Mouse (Mus musculus) hindbrain, postnatal 0 days (tissue): ENCODE results near the gene Susd1. TPM values are rescaled to one million over a fixed set of nuclear protein-coding genes. Genes with fewer than 3 reads are reported as not detected.

Experiments
- ATAC-seq: fragments of 200-750 bp; cut with Nextera tagmentation; 2 replicates; pipeline ENCODE4 v1.8.0; 2017; ENCODE audit warnings: mild to moderate bottlenecking, moderate TSS enrichment, moderate library complexity
- DNase-seq: peaks from one replicate; pipeline ENCODE4 v3.0.0-alpha.2; 2015; ENCODE audit warnings: low spot score
- H3K27ac ChIP-seq: fragments of 300-500 bp; sonication (generic); 2 replicates; pipeline ENCODE4 v1.5.1; 2014; ENCODE audit warnings: mild to moderate bottlenecking
- H3K27me3 ChIP-seq: fragments of 300-500 bp; sonication (generic); 2 replicates; pipeline ENCODE4 v1.6.1; 2014; ENCODE audit warnings: low read length, mixed read lengths; ENCODE audit not compliant: insufficient read depth
- H3K36me3 ChIP-seq: fragments of 300-500 bp; sonication (generic); 2 replicates; pipeline ENCODE4 v1.6.1; 2014; ENCODE audit warnings: low read length, mixed read lengths; ENCODE audit not compliant: insufficient read depth
- H3K4me1 ChIP-seq: fragments of 300-500 bp; sonication (generic); 2 replicates; pipeline ENCODE4 v1.6.1; 2014; ENCODE audit warnings: antibody characterized with exemption, low read length, mixed read lengths; ENCODE audit not compliant: insufficient read depth
- H3K4me2 ChIP-seq: fragments of 300-500 bp; sonication (generic); 2 replicates; pipeline ENCODE4 v1.6.1; 2014; ENCODE audit warnings: low read depth, mild to moderate bottlenecking, low read length, moderate library complexity, mixed read lengths
- H3K4me3 ChIP-seq: fragments of 300-500 bp; sonication (generic); 2 replicates; pipeline ENCODE4 v1.5.1; 2014; ENCODE audit warnings: low read length
- H3K9ac ChIP-seq: fragments of 300-500 bp; sonication (generic); replicated peaks from 2 replicates; pipeline ENCODE4 v1.6.1; 2014; ENCODE audit warnings: mild to moderate bottlenecking, low read length, moderate library complexity, mixed read lengths
- H3K9me3 ChIP-seq: fragments of 300-500 bp; sonication (generic); 2 replicates; pipeline ENCODE4 v1.6.1; 2016; ENCODE audit warnings: low read length, mixed read lengths
- CTCF ChIP-seq: IDR thresholded peaks from 2 replicates; pipeline ENCODE4 v1.5.1; 2016; ENCODE audit warnings: antibody characterized with exemption, control low read depth, low read depth
- WGBS: fragments of 180-500 bp; shearing (Covaris S2); extraction: QIAGEN DNeasy Blood & Tissue Kit; methylation state at CpG from one replicate; pipeline ENCODE4 v1.1.7; 2014; 5-methylcytosine and 5-hydroxymethylcytosine counted together
- polyA plus RNA-seq: library from polyadenylated mRNA; unstranded; fragments of >200 nt; fragmentation: Nextera tagmentation; extraction: Ambion mirVana; gene quantifications from 2 replicates; pipeline ENCODE4 v1.2.1, GENCODE M21; 2015
- total RNA-seq: library from RNA; depleted of rRNA; stranded (reverse); fragments of >200 nt; gene quantifications from 2 replicates; pipeline ENCODE4 v1.2.3, GENCODE M21; 2014

The Susd1 gene
- total and polyA plus RNA-seq, 2 experiments from 2014 or later = 2.7 to 10.8 TPM

DNA sequence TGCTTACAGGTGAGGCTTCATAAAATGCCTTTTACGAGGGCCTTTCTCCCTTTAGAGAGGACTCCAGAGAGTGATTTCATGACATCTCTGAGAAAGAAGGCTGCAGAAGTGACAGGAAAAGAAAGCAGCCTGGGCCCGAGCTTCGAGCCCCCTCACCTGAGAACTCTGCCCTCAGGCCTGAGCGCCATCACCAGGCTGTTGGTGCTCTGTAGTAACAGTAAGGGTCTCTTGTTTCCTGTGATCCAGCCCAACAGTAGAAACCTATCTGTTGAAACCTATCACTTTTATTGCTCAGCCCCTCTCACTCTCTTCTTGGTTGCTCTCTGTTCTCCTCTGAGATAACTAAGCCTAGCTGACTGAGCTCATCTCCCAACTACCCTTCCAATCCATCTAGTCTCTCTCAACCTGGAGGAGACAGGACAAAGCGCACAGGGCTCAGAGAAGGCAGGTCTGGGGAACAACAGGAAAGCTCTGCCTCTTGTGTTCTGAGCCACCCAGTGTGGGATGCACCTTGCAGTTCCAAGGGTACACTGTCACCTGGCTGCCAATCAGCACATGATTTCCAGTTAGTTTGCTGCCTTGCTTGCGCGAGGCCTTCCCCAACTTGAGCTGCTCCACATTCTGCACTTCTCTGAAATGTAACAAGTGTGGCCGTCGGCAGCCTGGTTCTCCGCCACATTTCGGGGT, 101.4 kb downstream of the Susd1 start:
- H3K9ac ChIP-seq = no peak overlapping the region
- no peaks in the 10 kb centered on the region for H3K27me3 ChIP-seq
- no peak for TF ChIP-seq CTCF
- WGBS = 89% methylated on average over 11 of the region's 11 CpGs
- ATAC-seq (no peak), DNase-seq (no peak)
- H3K4me3 ChIP-seq = no peak overlapping the region
- no peaks in the 10 kb centered on the region for H3K9me3 ChIP-seq
- H3K4me2 ChIP-seq = no peak overlapping the region
- H3K4me1 ChIP-seq = no peaks in the 10 kb centered on the region; the same call in 1 of the 2 replicates
- no peaks in the 10 kb centered on the region for H3K36me3 ChIP-seq
- H3K27ac ChIP-seq = no peak overlapping the region

DNA sequence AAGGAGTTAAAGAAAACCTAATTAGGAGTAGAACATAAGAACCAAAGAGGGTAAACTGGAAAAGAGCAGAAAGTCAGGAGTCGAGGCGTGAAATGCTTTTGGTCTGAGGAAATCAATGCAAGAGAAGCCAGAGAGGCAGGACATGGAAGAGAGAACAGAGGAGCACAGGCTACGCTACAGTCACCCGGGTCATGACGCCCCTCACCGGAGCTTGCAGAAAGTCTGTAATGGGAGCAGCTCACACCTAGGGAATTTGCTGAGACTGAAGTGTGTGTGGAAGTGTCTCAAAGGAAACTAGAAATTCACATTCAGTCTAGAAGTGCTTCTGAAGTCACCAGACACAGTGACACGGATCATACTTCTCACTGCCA, 102.0 kb downstream of the Susd1 start:
- DNase-seq (no peak), ATAC-seq (no peak)
- Histone ChIP-seq H3K9ac (no peak overlapping the region), H3K36me3 (no peaks in the 10 kb centered on the region), H3K27ac (no peak overlapping the region), H3K9me3 (no peaks in the 10 kb centered on the region), H3K4me3 (no peak overlapping the region), H3K27me3 (no peaks in the 10 kb centered on the region), H3K4me1 (no peaks in the 10 kb centered on the region; the same call in 1 of the 2 replicates), H3K4me2 (no peak overlapping the region)
- TF ChIP-seq CTCF = no peak
- WGBS = 60% methylated on average over 7 of the region's 7 CpGs

DNA sequence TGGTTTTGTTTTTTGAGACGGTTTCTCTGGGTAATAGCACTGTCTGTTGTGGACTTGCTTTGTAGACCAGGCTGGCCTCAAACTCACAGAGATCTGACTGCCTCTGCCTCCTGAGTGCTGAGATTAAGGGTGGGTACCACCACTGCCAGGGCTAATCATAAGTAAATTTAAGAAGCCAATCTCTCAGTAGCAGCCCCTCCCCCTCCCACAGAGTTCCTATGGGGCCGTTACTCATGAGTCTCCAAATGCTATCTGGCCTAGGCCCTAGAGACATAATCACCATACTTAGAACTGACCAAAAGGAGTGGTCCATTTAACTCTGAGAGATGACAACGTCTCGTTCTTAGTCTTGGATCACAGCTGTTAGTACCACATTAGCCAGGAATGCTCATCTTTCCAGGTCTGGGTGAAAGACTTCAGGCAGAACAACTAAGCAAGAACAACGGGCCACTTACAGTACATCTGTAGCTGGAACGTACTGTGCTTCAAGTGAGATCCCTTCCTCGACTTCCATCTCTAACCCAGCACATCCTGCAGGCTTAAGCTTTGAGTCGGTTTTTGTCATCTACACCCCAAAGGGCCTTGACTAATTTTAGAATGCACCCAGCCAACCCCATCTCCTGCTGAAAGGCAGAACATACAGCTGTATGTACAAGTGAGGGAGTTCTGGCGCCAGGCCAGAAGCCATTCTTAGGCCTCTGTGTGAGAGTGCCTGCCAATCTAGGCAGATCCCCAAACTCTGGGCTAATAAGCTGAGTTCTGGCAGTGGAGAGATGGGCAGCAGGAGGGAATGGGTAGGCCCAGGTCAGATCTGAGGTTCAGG, 102.6 kb downstream of the Susd1 start:
- no peaks in the 10 kb centered on the region for H3K27me3 ChIP-seq
- no peaks in the 10 kb centered on the region; the same call in 1 of the 2 replicates for H3K4me1 ChIP-seq
- H3K27ac ChIP-seq = no peak overlapping the region
- H3K9ac ChIP-seq = no peak overlapping the region
- H3K4me3 ChIP-seq = no peak overlapping the region
- 60% methylated on average over 9 of the region's 9 CpGs for WGBS
- H3K9me3 ChIP-seq = no peaks in the 10 kb centered on the region
- DNase-seq (peak; percentile 66), ATAC-seq (0 out of 2 replicates have a peak, but pooled peaks have one; percentile 21)
- TF ChIP-seq CTCF = no peak
- no peak overlapping the region for H3K4me2 ChIP-seq
- H3K36me3 ChIP-seq = no peaks in the 10 kb centered on the region

DNA sequence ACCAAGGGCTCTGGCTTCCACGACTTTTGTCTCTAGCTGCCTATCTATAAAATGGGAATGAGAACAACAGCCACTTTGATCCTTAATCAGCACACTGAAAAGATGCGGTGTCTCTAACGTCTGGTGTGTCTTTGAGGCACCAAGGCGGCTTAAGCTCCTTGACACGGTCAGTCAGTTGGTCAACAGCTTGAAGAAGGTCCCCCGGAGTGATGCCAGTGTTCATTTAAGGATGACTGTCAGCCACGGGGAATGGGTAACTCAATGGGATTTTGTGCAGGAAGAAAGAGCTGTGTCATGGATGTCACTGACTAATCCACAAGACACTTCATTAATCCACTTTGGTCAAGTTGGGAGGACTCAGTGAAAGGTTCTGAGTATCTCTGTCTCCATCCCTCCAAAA, 103.3 kb downstream of the Susd1 start:
- no peaks in the 10 kb centered on the region for H3K27me3 ChIP-seq
- no peaks in the 10 kb centered on the region; the same call in 1 of the 2 replicates for H3K4me1 ChIP-seq
- DNase-seq (no peak), ATAC-seq (no peak)
- TF ChIP-seq CTCF = no peak
- no peak overlapping the region for H3K4me2 ChIP-seq
- no peak overlapping the region for H3K4me3 ChIP-seq
- H3K27ac ChIP-seq = no peak overlapping the region
- H3K9ac ChIP-seq = no peak overlapping the region
- H3K36me3 ChIP-seq = no peaks in the 10 kb centered on the region
- WGBS = 46% methylated on average over 7 of the region's 7 CpGs
- H3K9me3 ChIP-seq = no peaks in the 10 kb centered on the region

DNA sequence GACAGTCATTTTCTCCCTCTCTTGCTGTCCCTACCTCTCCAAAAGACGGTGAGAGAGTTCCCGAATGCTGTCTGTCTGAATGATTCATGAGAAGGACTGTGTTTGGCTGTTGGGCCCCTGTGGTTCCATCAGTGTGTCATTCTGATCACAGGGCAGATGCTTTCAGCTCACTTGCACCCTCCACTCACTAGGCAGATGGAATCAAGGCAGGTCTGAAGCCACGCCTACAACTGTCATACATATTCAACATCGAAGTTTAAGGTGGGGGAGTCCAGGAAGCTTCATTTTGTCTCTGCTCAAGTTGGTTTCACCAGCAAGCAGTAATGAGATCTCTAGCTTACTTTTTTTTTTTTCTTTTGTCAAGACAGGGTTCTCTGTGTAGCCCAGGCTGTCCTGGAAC, 104.2 kb downstream of the Susd1 start:
- DNase-seq (no peak), ATAC-seq (no peak)
- Histone ChIP-seq H3K27ac (no peak overlapping the region), H3K4me2 (no peak overlapping the region), H3K9ac (no peak overlapping the region), H3K36me3 (no peaks in the 10 kb centered on the region), H3K4me3 (no peak overlapping the region), H3K4me1 (no peaks in the 10 kb centered on the region; the same call in 1 of the 2 replicates), H3K27me3 (no peaks in the 10 kb centered on the region), H3K9me3 (no peaks in the 10 kb centered on the region)
- WGBS = 91% methylated on average over 4 of the region's 4 CpGs
- TF ChIP-seq CTCF = no peak

DNA sequence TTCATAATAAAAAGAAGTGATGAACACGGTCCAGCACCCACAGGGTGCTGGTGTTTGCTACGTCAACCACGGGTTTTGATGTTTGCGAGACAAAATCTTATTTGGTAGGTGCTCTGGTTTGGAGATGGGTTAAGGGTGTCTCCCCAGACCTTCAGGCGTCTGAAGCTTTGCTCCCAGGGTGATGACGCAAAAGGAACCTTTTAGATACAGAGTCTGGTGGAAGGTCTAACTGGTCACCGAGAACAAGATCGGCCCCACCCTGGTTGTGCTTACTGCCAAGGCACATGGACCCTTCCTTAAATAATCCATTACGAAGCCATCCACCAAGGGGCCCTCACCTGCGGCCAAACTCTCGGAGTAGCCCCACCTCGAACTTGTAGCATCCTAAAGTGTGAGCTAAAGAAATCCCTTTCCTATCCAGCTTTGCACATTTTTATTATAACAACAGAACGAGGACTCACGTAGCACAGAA, 105.0 kb downstream of the Susd1 start:
- no peak overlapping the region for H3K4me2 ChIP-seq
- no peak for TF ChIP-seq CTCF
- no peaks in the 10 kb centered on the region for H3K27me3 ChIP-seq
- H3K9ac ChIP-seq = no peak overlapping the region
- no peaks in the 10 kb centered on the region for H3K36me3 ChIP-seq
- H3K4me1 ChIP-seq = no peaks in the 10 kb centered on the region; the same call in 1 of the 2 replicates
- no peak for DNase-seq
- no peak for ATAC-seq
- H3K4me3 ChIP-seq = no peak overlapping the region
- no peak overlapping the region for H3K27ac ChIP-seq
- no peaks in the 10 kb centered on the region for H3K9me3 ChIP-seq
- WGBS = 96% methylated on average over 14 of the region's 14 CpGs
